Mouse (Mus musculus) forebrain, postnatal 0 days (tissue): Measurements from ENCODE around the gene Hoxa2. TPM values are rescaled to one million over a fixed set of nuclear protein-coding genes. Genes with fewer than 3 reads are reported as not detected.

Experiments
- ATAC-seq: fragments of 200-750 bp; cut with Nextera tagmentation; 2 replicates; pipeline ENCODE4 v1.8.0; 2017; ENCODE audit warnings: mild to moderate bottlenecking, moderate library complexity
- DNase-seq: peaks from one replicate; pipeline ENCODE4 v3.0.0-alpha.2; 2015
- H3K27ac ChIP-seq: fragments of 300-500 bp; sonication (generic); 2 replicates; pipeline ENCODE4 v1.5.1; 2014; ENCODE audit warnings: low read depth, mild to moderate bottlenecking, antibody characterized with exemption, low read length, moderate library complexity, mixed read lengths
- H3K27me3 ChIP-seq: fragments of 300-500 bp; sonication (generic); 2 replicates; pipeline ENCODE4 v1.6.1; 2014; ENCODE audit warnings: mild to moderate bottlenecking, low read length, mixed read lengths; ENCODE audit not compliant: insufficient read depth
- H3K36me3 ChIP-seq: fragments of 300-500 bp; sonication (generic); 2 replicates; pipeline ENCODE4 v1.6.1; 2014; ENCODE audit warnings: mild to moderate bottlenecking, moderate library complexity; ENCODE audit not compliant: insufficient read depth
- H3K4me1 ChIP-seq: fragments of 300-500 bp; sonication (generic); 2 replicates; pipeline ENCODE4 v1.6.1; 2014; ENCODE audit warnings: antibody characterized with exemption; ENCODE audit not compliant: insufficient read depth
- H3K4me2 ChIP-seq: fragments of 300-500 bp; sonication (generic); 2 replicates; pipeline ENCODE4 v1.6.1; 2014; ENCODE audit warnings: low read depth, mild to moderate bottlenecking, moderate library complexity
- H3K4me3 ChIP-seq: fragments of 300-500 bp; sonication (generic); 2 replicates; pipeline ENCODE4 v1.5.1; 2014; ENCODE audit warnings: low read depth, low read length, mixed read lengths
- H3K9ac ChIP-seq: fragments of 300-500 bp; sonication (generic); 2 replicates; pipeline ENCODE4 v1.6.1; 2014; ENCODE audit warnings: mild to moderate bottlenecking
- H3K9me3 ChIP-seq: fragments of 300-500 bp; sonication (generic); 2 replicates; pipeline ENCODE4 v1.6.1; 2016; ENCODE audit warnings: low read length
- CTCF ChIP-seq: sonication (generic); IDR thresholded peaks from 2 replicates; pipeline ENCODE4 v1.5.1; 2016; ENCODE audit warnings: antibody characterized with exemption, control low read depth, low read depth
- WGBS: fragments of 180-500 bp; shearing (Covaris S2); extraction: QIAGEN DNeasy Blood & Tissue Kit; methylation state at CpG from one replicate; pipeline ENCODE4 v1.1.7; 2014; 5-methylcytosine and 5-hydroxymethylcytosine counted together
- polyA plus RNA-seq: library from polyadenylated mRNA; unstranded; fragments of >200 nt; fragmentation: Nextera tagmentation; extraction: Ambion mirVana; gene quantifications from 2 replicates; pipeline ENCODE4 v1.2.1, GENCODE M21; 2015
- total RNA-seq: library from RNA; depleted of rRNA; stranded (reverse); fragments of >200 nt; gene quantifications from 2 replicates; pipeline ENCODE4 v1.2.3, GENCODE M21; 2014; rRNA removed

Hoxa2 gene
- total and polyA plus RNA-seq, 2 experiments from 2014 or later, result not detected

DNA sequence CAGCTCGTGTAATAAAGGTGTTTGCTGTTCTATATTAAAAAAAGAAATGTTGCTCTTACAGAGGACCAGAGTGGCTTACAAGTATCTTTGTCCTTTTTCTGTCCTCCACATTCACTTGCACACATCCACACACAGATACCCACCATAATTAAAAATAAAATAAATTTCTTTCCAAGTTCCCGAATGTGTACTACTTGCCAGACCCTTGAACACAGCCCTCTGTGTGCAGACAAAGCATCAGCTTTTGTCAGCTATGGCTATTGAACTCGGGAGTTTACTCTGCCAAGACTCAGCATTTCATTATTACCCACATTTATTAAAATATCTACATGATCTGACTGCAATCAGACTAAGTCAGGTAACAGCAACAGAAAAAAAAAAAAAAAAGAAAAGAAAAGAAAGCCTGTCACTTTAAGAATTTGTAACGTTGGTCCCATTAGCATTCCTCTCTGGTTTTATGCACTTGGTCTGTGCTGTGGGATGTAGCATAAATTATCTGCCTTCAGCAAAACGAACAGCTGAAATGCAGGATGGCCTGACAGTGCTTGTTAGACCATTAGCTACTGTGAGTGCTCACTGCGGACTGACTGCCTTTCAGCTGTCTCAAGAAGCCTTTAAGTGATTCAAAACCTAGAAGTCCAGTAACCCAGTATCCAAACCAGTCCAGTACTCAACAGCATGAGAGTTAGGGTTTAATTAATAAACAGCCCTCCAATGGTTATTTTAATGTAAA, 45.6 kb downstream of the Hoxa2 start:
- peak; percentile 58 for DNase-seq
- H3K4me1 ChIP-seq, result no peaks in the 10 kb centered on the region
- no peak overlapping the region for H3K4me3 ChIP-seq
- ATAC-seq, result peak; percentile 78
- TF ChIP-seq CTCF, result no peak
- H3K9me3 ChIP-seq, result no peaks in the 10 kb centered on the region
- no peaks in the 10 kb centered on the region for H3K27me3 ChIP-seq
- H3K4me2 ChIP-seq, result no peak overlapping the region
- no peak overlapping the region; the same call in 1 of the 2 replicates for H3K27ac ChIP-seq
- no peak overlapping the region for H3K9ac ChIP-seq
- no peaks in the 10 kb centered on the region for H3K36me3 ChIP-seq
- 12% methylated on average over 6 of the region's 6 CpGs for WGBS

DNA sequence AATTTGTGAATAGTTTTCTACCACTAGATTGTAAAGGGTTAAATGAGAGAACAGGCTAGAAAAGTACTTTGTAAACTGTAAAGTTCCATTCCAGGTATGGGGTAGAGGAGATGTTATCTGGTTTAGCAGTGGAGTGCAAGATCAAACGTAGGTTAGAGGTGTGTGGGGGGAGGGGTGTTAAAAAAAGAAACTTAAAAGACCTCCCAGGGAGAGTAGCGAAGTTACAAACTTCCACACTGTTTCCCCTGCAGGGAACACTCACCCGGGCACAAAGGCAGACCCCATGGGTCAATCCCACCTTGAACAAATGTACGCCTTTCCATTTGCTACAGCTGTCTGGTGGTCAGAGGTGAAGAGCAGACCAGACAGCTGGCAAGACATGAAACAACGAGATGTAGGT, 48.7 kb downstream of the Hoxa2 start:
- H3K27me3 ChIP-seq, result no peaks in the 10 kb centered on the region
- ATAC-seq (no peak), DNase-seq (no peak)
- WGBS, result 39% methylated on average over 5 of the region's 5 CpGs
- H3K27ac ChIP-seq, result no peak overlapping the region
- TF ChIP-seq CTCF, result no peak
- H3K4me1 ChIP-seq, result no peaks in the 10 kb centered on the region
- no peak overlapping the region for H3K4me3 ChIP-seq
- H3K9ac ChIP-seq, result no peak overlapping the region
- no peaks in the 10 kb centered on the region for H3K9me3 ChIP-seq
- no peaks in the 10 kb centered on the region for H3K36me3 ChIP-seq
- no peak overlapping the region for H3K4me2 ChIP-seq

Other genes starting within 250 kb of the Hoxa2 start
- gene Skap2, start 152.3 kb downstream of the Hoxa2 start, total RNA-seq, result 4.7 and 5.1 TPM in 2 replicates
- gene Skap2, start 152.3 kb downstream of the Hoxa2 start, polyA plus RNA-seq, result 6.2 and 6.6 TPM in 2 replicates
- 0.10 TPM in 1 of 2 replicates, not detected in the other for gene Hoxa1, start 6.5 kb downstream of the Hoxa2 start, total RNA-seq
- gene Hoxa1, start 6.5 kb downstream of the Hoxa2 start, polyA plus RNA-seq, result not detected in 2 replicates
- not detected in 2 replicates for gene 5730596B20Rik, start 12.7 kb upstream of the Hoxa2 start, total RNA-seq
- not detected in 2 replicates for gene 5730596B20Rik, start 12.7 kb upstream of the Hoxa2 start, polyA plus RNA-seq
- not detected in 2 replicates for gene Hoxa4, start 26.9 kb upstream of the Hoxa2 start, total RNA-seq
- not detected in 2 replicates for gene Hoxa4, start 26.9 kb upstream of the Hoxa2 start, polyA plus RNA-seq
- gene Hoxa5, start 39.8 kb upstream of the Hoxa2 start, total RNA-seq, result not detected in 2 replicates
- not detected in 2 replicates for gene Hoxa5, start 39.8 kb upstream of the Hoxa2 start, polyA plus RNA-seq
- gene Hoxa6, start 43.9 kb upstream of the Hoxa2 start, total RNA-seq, result not detected in 2 replicates
- not detected in 2 replicates for gene Hoxa6, start 43.9 kb upstream of the Hoxa2 start, polyA plus RNA-seq
- 0.23 TPM in 1 of 2 replicates, not detected in the other for gene Hoxa3, start 48.5 kb upstream of the Hoxa2 start, total RNA-seq
- not detected in 2 replicates for gene Hoxa3, start 48.5 kb upstream of the Hoxa2 start, polyA plus RNA-seq
- gene Gm28308, start 48.5 kb upstream of the Hoxa2 start, total RNA-seq, result not detected in 2 replicates
- not detected in 2 replicates for gene Gm28308, start 48.5 kb upstream of the Hoxa2 start, polyA plus RNA-seq
- gene Hoxa7, start 57.0 kb upstream of the Hoxa2 start, total RNA-seq, result not detected in 2 replicates
- gene Hoxa7, start 57.0 kb upstream of the Hoxa2 start, polyA plus RNA-seq, result not detected in 2 replicates
- gene Hoxa9, start 66.3 kb upstream of the Hoxa2 start, total RNA-seq, result not detected in 2 replicates
- not detected in 2 replicates for gene Hoxa9, start 66.3 kb upstream of the Hoxa2 start, polyA plus RNA-seq
- gene Hoxa10, start 76.0 kb upstream of the Hoxa2 start, total RNA-seq, result not detected in 2 replicates
- gene Hoxa10, start 76.0 kb upstream of the Hoxa2 start, polyA plus RNA-seq, result not detected in 2 replicates
- gene Hoxa11, start 81.0 kb upstream of the Hoxa2 start, total RNA-seq, result not detected in 2 replicates
- gene Hoxa11, start 81.0 kb upstream of the Hoxa2 start, polyA plus RNA-seq, result not detected in 2 replicates
- not detected in 2 replicates for gene Hoxa13, start 96.0 kb upstream of the Hoxa2 start, total RNA-seq
- gene Hoxa13, start 96.0 kb upstream of the Hoxa2 start, polyA plus RNA-seq, result not detected in 2 replicates
- gene Evx1, start 148.7 kb upstream of the Hoxa2 start, total RNA-seq, result not detected in 2 replicates
- gene Evx1, start 148.7 kb upstream of the Hoxa2 start, polyA plus RNA-seq, result not detected in 2 replicates